Mouse (Mus musculus): ENCODE measurements around the gene Tgm2. TPM values are rescaled to one million over a fixed set of nuclear protein-coding genes. Genes with fewer than 3 reads are reported as not detected.

Gene Tgm2
- polyA plus RNA-seq (2012; rRNA removed) = 48.9 and 49.6 TPM in 2 replicates

DNA sequence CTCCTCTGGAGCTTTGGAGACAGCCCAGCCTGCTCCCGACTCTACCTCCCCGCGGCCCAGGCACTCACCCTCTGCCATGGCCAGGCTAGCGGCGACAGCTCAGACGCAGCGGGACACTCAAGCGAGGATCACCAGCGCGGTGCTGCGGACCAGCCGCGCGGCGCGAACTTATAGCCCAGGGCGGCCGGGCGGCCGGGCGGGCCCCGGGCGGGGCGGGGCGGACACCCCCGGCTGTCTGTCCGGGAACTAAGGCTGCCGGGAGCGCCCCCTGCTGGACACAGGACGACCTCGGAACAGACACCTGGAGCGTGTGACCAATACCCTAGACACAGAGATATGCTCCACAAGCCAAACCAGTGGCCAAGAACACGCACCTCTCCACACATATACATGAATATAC is at the start of gene Tgm2:
Gene Tgm2, minus strand, starts transcription at position 214 of the 400 bp plus-strand sequence.

Other genes starting within 250 kb of the Tgm2 start
- gene Vstm2l, start 231.8 kb downstream of the Tgm2 start, polyA plus RNA-seq (2012; rRNA removed) = not detected in 2 replicates
- gene Tti1, start 118.0 kb downstream of the Tgm2 start, polyA plus RNA-seq (2012; rRNA removed) = 8.0 and 8.3 TPM in 2 replicates
- 10.4 and 11.9 TPM in 2 replicates for gene Rprd1b, start 117.9 kb downstream of the Tgm2 start, polyA plus RNA-seq (2012; rRNA removed)
- gene D630003M21Rik, start 82.8 kb upstream of the Tgm2 start, polyA plus RNA-seq (2012; rRNA removed) = 0.86 and 1.0 TPM in 2 replicates
- 0.02 TPM in 1 of 2 replicates, not detected in the other for gene Bpi, start 111.7 kb upstream of the Tgm2 start, polyA plus RNA-seq (2012; rRNA removed)
- gene Lbp, start 160.1 kb upstream of the Tgm2 start, polyA plus RNA-seq (2012; rRNA removed) = 148 and 149 TPM in 2 replicates
- gene Snhg11, start 229.2 kb upstream of the Tgm2 start, polyA plus RNA-seq (2012; rRNA removed) = 4.6 and 8.1 TPM in 2 replicates